Mouse (Mus musculus): ENCODE data around the gene Gmeb1. TPM values are rescaled to one million over a fixed set of nuclear protein-coding genes. Genes with fewer than 3 reads are reported as not detected.

The Gmeb1 gene
- polyA plus RNA-seq, 2 experiments from 2014 or later: 16.7 to 17.7 TPM

Other genes with a start within 250 kb of the Gmeb1 start
- not detected for gene Gm10300, start 186.9 kb downstream of the Gmeb1 start, polyA plus RNA-seq (2017; shearing (Covaris generic))
- gene Epb41, start 186.3 kb downstream of the Gmeb1 start, polyA plus RNA-seq (2017; shearing (Covaris generic)): 10 to 100 TPM; 32.3 to 35.4 TPM
- gene Oprd1, start 117.1 kb downstream of the Gmeb1 start, polyA plus RNA-seq (2017; shearing (Covaris generic)): not detected
- gene Ythdf2, start 49.3 kb downstream of the Gmeb1 start, polyA plus RNA-seq (2017; shearing (Covaris generic)): 100 to 1,000 TPM in 1 of 2 experiments, 10 to 100 TPM in 1; 70.7 to 118 TPM
- gene Taf12, start 12.8 kb upstream of the Gmeb1 start, polyA plus RNA-seq (2017; shearing (Covaris generic)): 10 to 100 TPM; 84.4 to 91.9 TPM
- gene Rab42, start 41.8 kb upstream of the Gmeb1 start, polyA plus RNA-seq (2017; shearing (Covaris generic)): 1 to 10 TPM in 1 of 2 experiments, not detected in 1; 1.0 TPM
- 10 to 100 TPM; 40.7 to 48.9 TPM for gene Trnau1ap, start 67.9 kb upstream of the Gmeb1 start, polyA plus RNA-seq (2017; shearing (Covaris generic))
- 10 to 100 TPM; 11.7 to 23.9 TPM for gene Rcc1, start 92.0 kb upstream of the Gmeb1 start, polyA plus RNA-seq (2017; shearing (Covaris generic))
- gene Phactr4, start 160.9 kb upstream of the Gmeb1 start, polyA plus RNA-seq (2017; shearing (Covaris generic)): 1 to 10 TPM; 5.6 to 6.0 TPM
- 10 to 100 TPM; 24.7 to 30.1 TPM for gene Med18, start 202.3 kb upstream of the Gmeb1 start, polyA plus RNA-seq (2017; shearing (Covaris generic))
- gene Sesn2, start 248.9 kb upstream of the Gmeb1 start, polyA plus RNA-seq (2017; shearing (Covaris generic)): 1 to 10 TPM; 1.6 to 2.4 TPM